Mouse (Mus musculus) intestine, embryonic 14.5 days (tissue): ENCODE measurements at regions not wholly inside any gene's neighbourhood (a gene's known extent, or its start where the extent isn't known, plus 50 kb on each side); places are given as distances from the start of the nearest gene placed in this dataset.

Source experiments
- ATAC-seq: fragments of 200-750 bp; cut with Nextera tagmentation; replicated peaks from 2 replicates; pipeline ENCODE4 v1.8.0; 2017; ENCODE audit warnings: low read depth, moderate number of reproducible peaks, moderate TSS enrichment, moderate library complexity; ENCODE audit not compliant: low FRiP score, low TSS enrichment
- DNase-seq: peaks from one replicate; pipeline ENCODE4 v3.0.0-alpha.2; 2018; ENCODE audit warnings: low spot score
- H3K27ac ChIP-seq: fragments of 300-500 bp; sonication (generic); 2 replicates; pipeline ENCODE4 v1.5.1; 2014; ENCODE audit warnings: low read depth, mild to moderate bottlenecking, control low read depth
- H3K27me3 ChIP-seq: fragments of 300-500 bp; sonication (generic); replicated peaks from 2 replicates; pipeline ENCODE4 v1.6.1; 2014; ENCODE audit warnings: low read length, control low read depth; ENCODE audit not compliant: control insufficient read depth, insufficient read depth
- H3K36me3 ChIP-seq: fragments of 300-500 bp; sonication (generic); 2 replicates; pipeline ENCODE4 v1.6.1; 2014; ENCODE audit warnings: low read length, control low read depth; ENCODE audit not compliant: control insufficient read depth, insufficient read depth
- H3K4me1 ChIP-seq: fragments of 300-500 bp; sonication (generic); replicated peaks from 2 replicates; pipeline ENCODE4 v1.6.1; 2014; ENCODE audit warnings: low read length, control low read depth, mixed read lengths; ENCODE audit not compliant: control insufficient read depth, insufficient read depth
- H3K4me2 ChIP-seq: fragments of 300-500 bp; sonication (generic); 2 replicates; pipeline ENCODE4 v1.6.1; 2014; ENCODE audit warnings: low read length
- H3K4me3 ChIP-seq: fragments of 300-500 bp; sonication (generic); 2 replicates; pipeline ENCODE4 v1.5.1; 2014; ENCODE audit warnings: low read depth, low read length, control low read depth, mixed read lengths
- H3K9ac ChIP-seq: fragments of 300-500 bp; sonication (generic); 2 replicates; pipeline ENCODE4 v1.6.1; 2014; ENCODE audit warnings: mild to moderate bottlenecking, low read length
- H3K9me3 ChIP-seq: fragments of 300-500 bp; sonication (generic); 2 replicates; pipeline ENCODE4 v1.6.1; 2016; ENCODE audit warnings: low read length, control low read depth; ENCODE audit not compliant: control insufficient read depth
- WGBS: fragments of 180-500 bp; shearing (Covaris S2); extraction: QIAGEN DNeasy Blood & Tissue Kit; methylation state at CpG from one replicate; pipeline ENCODE4 v1.1.7; 2014; 5-methylcytosine and 5-hydroxymethylcytosine counted together

DNA sequence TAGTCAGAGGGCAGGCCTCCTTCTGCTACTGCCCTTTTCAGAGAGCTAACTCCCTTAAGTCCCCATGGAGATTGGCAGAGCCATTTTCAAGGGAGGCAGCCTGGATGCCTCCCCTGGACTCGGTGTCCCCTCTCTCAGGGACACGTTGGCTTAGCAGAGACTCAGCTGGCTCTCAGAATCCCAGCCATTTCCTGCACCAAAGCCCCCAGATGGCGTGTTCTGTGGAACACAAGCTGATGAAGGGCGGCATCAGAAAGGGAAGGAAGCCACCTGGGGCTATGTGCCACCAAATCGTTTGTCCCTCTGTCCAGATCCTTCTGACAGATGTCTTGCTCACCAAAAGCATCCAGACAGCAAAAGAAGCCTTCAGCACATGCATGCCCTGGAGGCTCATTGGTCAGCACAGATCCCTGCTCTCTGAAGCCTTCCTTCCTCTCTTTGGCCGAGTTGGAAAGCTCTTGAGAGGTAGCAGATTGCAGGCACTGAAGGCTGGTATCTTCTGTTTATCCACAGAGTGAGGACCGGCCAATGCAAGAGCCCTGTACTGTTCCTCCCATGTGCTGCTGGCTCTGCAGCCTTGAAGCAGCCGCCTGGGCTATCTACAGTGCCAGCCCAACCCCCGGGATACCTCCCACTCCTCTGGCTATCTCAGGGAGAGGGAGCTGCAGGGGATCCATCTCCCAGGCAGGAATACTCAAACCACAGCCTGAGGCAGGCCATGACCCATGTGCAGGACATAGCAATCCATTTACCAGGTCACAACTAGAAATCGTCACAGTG is 325.4 kb upstream of the Prox1 start:
- H3K9ac ChIP-seq: no peak overlapping the region
- H3K4me1 ChIP-seq: no peaks in the 10 kb centered on the region
- ATAC-seq (no peak), DNase-seq (no peak)
- no peak overlapping the region for H3K4me2 ChIP-seq
- no peak overlapping the region for H3K27ac ChIP-seq
- no peak overlapping the region for H3K4me3 ChIP-seq
- 51% methylated on average over 10 of the region's 10 CpGs for WGBS
- H3K27me3 ChIP-seq: no peaks in the 10 kb centered on the region
- H3K9me3 ChIP-seq: no peaks in the 10 kb centered on the region
- no peaks in the 10 kb centered on the region for H3K36me3 ChIP-seq

DNA sequence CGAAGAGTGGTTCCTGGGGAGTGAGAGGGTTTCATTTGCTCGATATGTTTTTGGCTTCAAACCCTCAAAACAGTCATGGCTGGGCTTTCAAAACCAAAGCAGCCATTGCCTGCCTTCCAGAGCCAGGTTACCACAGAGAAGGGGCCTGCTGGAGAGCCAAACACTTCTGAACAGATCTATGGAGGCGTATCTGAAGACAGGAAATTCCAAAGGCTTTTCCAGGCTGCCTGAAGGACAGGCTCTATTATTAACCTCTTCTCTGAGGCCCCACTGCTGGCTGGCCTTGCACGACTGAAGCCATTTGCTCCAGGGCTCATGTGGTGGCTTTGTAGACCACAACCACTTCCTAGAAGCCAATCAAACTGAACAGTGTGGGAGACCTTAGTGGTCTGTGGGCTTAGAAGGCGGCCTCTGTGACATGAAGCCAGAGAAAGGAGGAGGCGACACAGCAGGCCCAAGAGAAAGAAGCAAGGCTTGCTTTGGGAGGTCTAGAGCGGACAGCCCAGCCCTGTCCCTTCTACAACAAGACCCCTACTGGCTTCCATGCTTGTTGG is 316.1 kb upstream of the Prox1 start:
- DNase-seq (no peak), ATAC-seq (no peak)
- Histone ChIP-seq H3K27me3 (no peaks in the 10 kb centered on the region), H3K9me3 (no peaks in the 10 kb centered on the region), H3K4me3 (no peak overlapping the region), H3K4me2 (no peak overlapping the region), H3K27ac (no peak overlapping the region), H3K36me3 (no peaks in the 10 kb centered on the region), H3K9ac (no peak overlapping the region), H3K4me1 (0 out of 2 replicates have a peak, but pooled peaks cover 4% of the 10 kb centered on the region)
- WGBS: 73% methylated on average over 7 of the region's 7 CpGs

DNA sequence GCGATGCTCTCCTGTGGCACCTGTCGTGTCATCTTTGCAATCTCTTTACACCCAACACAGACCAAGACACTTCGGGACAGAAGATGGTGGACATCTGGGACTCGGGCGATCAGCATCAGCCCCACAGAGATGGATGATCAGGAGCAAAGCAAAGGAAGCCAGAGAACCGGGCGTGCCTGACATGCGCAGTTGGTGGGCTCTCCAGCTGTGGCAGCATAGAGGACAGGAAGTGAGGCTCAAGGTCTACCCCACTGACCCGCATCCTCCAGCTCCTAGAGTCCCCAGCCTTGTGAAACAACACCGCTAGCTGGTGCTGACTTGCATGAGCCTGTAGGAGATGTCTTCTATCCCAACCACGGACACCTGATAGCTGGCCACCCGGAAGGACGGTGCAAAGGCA is 312.9 kb upstream of the Prox1 start:
- peaks cover 3% of the 10 kb centered on the region; the same call in 1 of the 2 replicates for H3K9me3 ChIP-seq
- no peak overlapping the region for H3K27ac ChIP-seq
- H3K4me2 ChIP-seq: no peak overlapping the region
- H3K4me1 ChIP-seq: 0 out of 2 replicates have a peak, but pooled peaks cover 4% of the 10 kb centered on the region
- no peaks in the 10 kb centered on the region for H3K27me3 ChIP-seq
- 89% methylated on average over 13 of the region's 13 CpGs for WGBS
- H3K4me3 ChIP-seq: no peak overlapping the region
- no peak for ATAC-seq
- no peak for DNase-seq
- no peak overlapping the region for H3K9ac ChIP-seq
- H3K36me3 ChIP-seq: no peaks in the 10 kb centered on the region

DNA sequence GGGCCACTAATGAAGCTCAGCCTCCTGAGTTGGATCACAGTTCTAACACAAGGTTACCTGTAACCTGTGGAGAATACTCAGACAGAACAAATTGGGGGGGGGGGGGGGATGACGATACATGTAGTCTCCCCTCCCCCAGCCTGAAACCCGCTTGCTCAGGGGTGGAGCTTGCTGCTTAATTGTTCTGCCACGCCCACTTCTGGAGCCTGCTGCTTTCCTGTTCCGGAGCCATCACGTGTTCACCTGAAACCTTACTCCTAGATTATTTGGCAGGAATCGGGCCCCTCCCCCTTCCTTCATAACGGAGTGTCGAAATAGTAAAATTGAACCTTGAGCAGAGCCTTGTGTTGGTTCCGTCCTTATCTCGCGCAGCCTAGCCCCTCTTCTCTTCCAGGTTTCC is 310.6 kb upstream of the Prox1 start:
- Histone ChIP-seq H3K27ac (no peak overlapping the region), H3K9me3 (peaks cover 3% of the 10 kb centered on the region; the same call in 1 of the 2 replicates), H3K36me3 (no peaks in the 10 kb centered on the region), H3K4me3 (no peak overlapping the region), H3K9ac (no peak overlapping the region), H3K4me2 (no peak overlapping the region), H3K27me3 (no peaks in the 10 kb centered on the region), H3K4me1 (no peaks in the 10 kb centered on the region)
- ATAC-seq (no peak), DNase-seq (no peak)
- WGBS: 56% methylated on average over 11 of the region's 11 CpGs

DNA sequence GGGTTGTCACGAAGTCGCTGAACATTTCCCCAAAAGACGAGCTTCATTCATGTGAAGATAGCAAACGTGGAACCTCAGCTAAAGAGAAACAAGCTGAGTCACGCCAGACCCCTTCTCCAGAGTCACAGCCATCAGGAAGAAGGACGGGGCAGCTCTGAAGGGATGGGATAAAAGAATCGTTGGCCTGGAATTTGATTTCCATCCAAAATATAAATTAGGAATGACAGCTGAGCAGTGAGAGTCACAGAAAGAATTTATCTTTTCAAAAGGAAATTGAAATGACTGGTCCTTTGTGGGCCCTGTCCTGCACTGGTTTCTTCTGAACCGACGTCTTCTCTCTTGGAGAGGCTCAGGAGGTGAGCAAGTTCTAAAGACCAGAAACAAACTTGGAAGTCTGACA is 310.1 kb upstream of the Prox1 start:
- H3K36me3 ChIP-seq: no peaks in the 10 kb centered on the region
- peaks cover 3% of the 10 kb centered on the region; the same call in 1 of the 2 replicates for H3K9me3 ChIP-seq
- H3K9ac ChIP-seq: no peak overlapping the region
- H3K4me3 ChIP-seq: no peak overlapping the region
- H3K4me2 ChIP-seq: no peak overlapping the region
- no peaks in the 10 kb centered on the region for H3K4me1 ChIP-seq
- 62% methylated on average over 9 of the region's 9 CpGs for WGBS
- no peaks in the 10 kb centered on the region for H3K27me3 ChIP-seq
- no peak for DNase-seq
- no peak overlapping the region for H3K27ac ChIP-seq
- ATAC-seq: no peak

DNA sequence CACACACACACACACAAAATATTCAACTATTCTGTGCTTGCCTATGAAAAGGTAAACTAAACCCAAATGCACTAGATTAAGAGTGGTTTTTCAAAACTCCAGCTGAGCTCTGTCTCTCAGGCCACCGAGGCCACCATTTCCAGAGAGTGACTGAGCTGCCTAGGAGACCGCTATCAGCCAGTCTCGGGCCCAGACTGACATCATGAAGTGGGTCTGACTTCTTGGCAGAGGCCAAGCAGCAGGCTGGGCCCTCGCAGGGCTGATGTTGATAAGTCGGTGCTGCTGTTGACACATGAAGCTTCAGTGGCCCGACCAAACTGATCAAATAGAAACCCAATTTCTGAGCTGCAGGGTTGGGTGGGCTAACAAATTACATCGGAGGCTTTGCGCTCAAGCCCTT is 302.2 kb upstream of the Prox1 start:
- no peaks in the 10 kb centered on the region for H3K27me3 ChIP-seq
- H3K27ac ChIP-seq: no peak overlapping the region
- no peak overlapping the region for H3K4me3 ChIP-seq
- no peak overlapping the region for H3K4me2 ChIP-seq
- 71% methylated on average over 8 of the region's 8 CpGs for WGBS
- no peaks in the 10 kb centered on the region for H3K4me1 ChIP-seq
- ATAC-seq (no peak), DNase-seq (no peak)
- H3K9me3 ChIP-seq: no peaks in the 10 kb centered on the region
- H3K9ac ChIP-seq: no peak overlapping the region
- no peaks in the 10 kb centered on the region for H3K36me3 ChIP-seq

DNA sequence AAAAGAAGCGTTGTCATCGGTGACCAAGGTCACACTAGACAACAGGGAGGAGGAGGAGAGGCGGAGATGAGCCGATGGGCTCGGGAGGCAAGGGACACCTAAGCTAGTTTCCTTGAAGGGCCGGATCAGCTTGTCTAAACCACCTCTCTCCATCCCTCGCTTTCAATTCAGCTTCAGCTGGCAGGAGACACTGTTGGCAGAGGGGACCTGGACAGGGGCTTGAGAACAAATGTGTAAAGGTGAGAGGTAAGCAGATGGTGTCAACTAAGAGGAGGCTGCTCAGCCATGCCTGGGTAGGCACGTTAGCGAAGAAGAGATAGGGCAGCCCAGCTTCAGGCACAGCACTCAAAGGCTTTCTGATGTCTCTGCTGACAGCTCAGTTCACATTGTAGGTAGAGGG is 299.8 kb upstream of the Prox1 start:
- H3K36me3 ChIP-seq: no peaks in the 10 kb centered on the region
- no peak overlapping the region for H3K9ac ChIP-seq
- H3K4me3 ChIP-seq: no peak overlapping the region
- ATAC-seq: no peak
- H3K27ac ChIP-seq: no peak overlapping the region
- no peaks in the 10 kb centered on the region for H3K9me3 ChIP-seq
- WGBS: 60% methylated on average over 9 of the region's 9 CpGs
- no peak for DNase-seq
- H3K4me1 ChIP-seq: no peaks in the 10 kb centered on the region
- no peak overlapping the region for H3K4me2 ChIP-seq
- H3K27me3 ChIP-seq: no peaks in the 10 kb centered on the region

DNA sequence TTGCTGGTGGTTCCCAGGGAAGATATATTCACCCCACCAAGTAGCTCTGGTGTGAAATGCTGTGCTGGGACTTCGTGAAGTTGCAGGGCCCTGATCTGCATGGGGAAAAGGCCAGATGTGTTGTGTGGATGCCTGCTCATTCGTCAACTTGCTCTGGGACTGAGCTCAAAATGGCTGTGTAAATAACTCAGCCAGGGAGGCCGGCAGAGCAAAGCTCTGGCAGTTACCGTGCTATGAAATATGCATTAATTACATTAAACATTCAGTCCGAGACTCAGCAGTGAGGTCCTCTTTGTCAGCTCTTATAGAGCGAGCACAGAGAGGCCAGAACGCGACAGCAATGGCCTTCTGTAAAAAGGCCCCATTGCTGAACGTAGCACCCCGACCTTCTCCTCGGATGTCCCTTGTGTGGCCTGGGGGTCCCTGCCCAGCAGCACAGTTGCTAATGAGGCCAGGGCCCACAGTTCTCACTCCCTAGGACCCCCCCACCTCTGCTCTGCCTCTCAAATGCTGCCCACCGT is 287.1 kb upstream of the Prox1 start:
- 44% methylated on average over 12 of the region's 12 CpGs for WGBS
- no peak for DNase-seq
- H3K4me3 ChIP-seq: no peak overlapping the region
- no peak overlapping the region for H3K9ac ChIP-seq
- no peak overlapping the region for H3K4me2 ChIP-seq
- H3K36me3 ChIP-seq: no peaks in the 10 kb centered on the region
- no peak overlapping the region for H3K27ac ChIP-seq
- H3K4me1 ChIP-seq: no peaks in the 10 kb centered on the region; the same call in 1 of the 2 replicates
- ATAC-seq: no peak
- no peaks in the 10 kb centered on the region for H3K27me3 ChIP-seq
- H3K9me3 ChIP-seq: no peaks in the 10 kb centered on the region
